Mouse (Mus musculus): ENCODE data around the gene Ehbp1.

Gene Ehbp1

GRCm38 (mm10) chr11:22055908-22056307 lies 286.2 kb downstream of the Ehbp1 start:
- CTCF ChIA-PET: no interaction called here

GRCm38 (mm10) chr11:22053034-22053668 lies 288.9 kb downstream of the Ehbp1 start:
- CTCF ChIA-PET: no interaction called here

GRCm38 (mm10) chr11:22050864-22051263 lies 291.2 kb downstream of the Ehbp1 start:
- CTCF ChIA-PET: no interaction called here

GRCm38 (mm10) chr11:22039854-22040426 lies 302.2 kb downstream of the Ehbp1 start:
- CTCF ChIA-PET: no interaction called here

- CTCF ChIA-PET: no interaction called here
Observed at GRCm38 (mm10) chr11:22034564-22035105, 307.5 kb downstream of the Ehbp1 start.

- CTCF ChIA-PET: no interaction called here
Observed at GRCm38 (mm10) chr11:22033582-22033981, 308.5 kb downstream of the Ehbp1 start.

- CTCF ChIA-PET: no interaction called here
Observed at GRCm38 (mm10) chr11:22020602-22021001, 321.5 kb downstream of the Ehbp1 start.

- CTCF ChIA-PET: no interaction called here
Observed at GRCm38 (mm10) chr11:22017444-22017843, 324.6 kb downstream of the Ehbp1 start.

GRCm38 (mm10) chr11:22016341-22016740 lies 325.8 kb downstream of the Ehbp1 start:
- CTCF ChIA-PET: no interaction called here

- CTCF ChIA-PET: interaction anchor here (0.6 kb wide), 1 partner anchor 692 kb away, joined by 3 read pairs; no protein-coding TSS in a partner anchor
Observed at GRCm38 (mm10) chr11:22008817-22009216, 333.3 kb downstream of the Ehbp1 start.

GRCm38 (mm10) chr11:22008129-22008596 lies 333.9 kb downstream of the Ehbp1 start:
- CTCF ChIA-PET: interaction anchor here (0.6 to 0.8 kb wide), 2 partner anchors 13 to 691 kb away, joined by 3 read pairs; no protein-coding TSS in a partner anchor

- CTCF ChIA-PET: interaction anchor here (0.8 kb wide), 1 partner anchor 13 kb away, joined by 3 read pairs; no protein-coding TSS in a partner anchor
Observed at GRCm38 (mm10) chr11:22007781-22008110, 334.3 kb downstream of the Ehbp1 start.

GRCm38 (mm10) chr11:22007088-22007780 lies 334.9 kb downstream of the Ehbp1 start:
- CTCF ChIA-PET: no interaction called here

- CTCF ChIA-PET: no interaction called here
Observed at GRCm38 (mm10) chr11:22006471-22007087, 335.5 kb downstream of the Ehbp1 start.

GRCm38 (mm10) chr11:22005281-22005870 lies 336.7 kb downstream of the Ehbp1 start:
- CTCF ChIA-PET: no interaction called here

GRCm38 (mm10) chr11:22004331-22004841 lies 337.7 kb downstream of the Ehbp1 start:
- CTCF ChIA-PET: no interaction called here

GRCm38 (mm10) chr11:22003341-22003981 lies 338.6 kb downstream of the Ehbp1 start:
- CTCF ChIA-PET: no interaction called here

- CTCF ChIA-PET: no interaction called here
Observed at GRCm38 (mm10) chr11:22002783-22003340, 339.2 kb downstream of the Ehbp1 start, which contains the start of gene Otx1. Gene Otx1 (minus strand): TSS chr11:22002897.

GRCm38 (mm10) chr11:22002062-22002782 lies 339.9 kb downstream of the Ehbp1 start:
- CTCF ChIA-PET: no interaction called here

Measured in spleen, embryonic (tissue).